Comparison of ENCODE assay signal across 18 mouse cellular contexts in the genomic region with DNA sequence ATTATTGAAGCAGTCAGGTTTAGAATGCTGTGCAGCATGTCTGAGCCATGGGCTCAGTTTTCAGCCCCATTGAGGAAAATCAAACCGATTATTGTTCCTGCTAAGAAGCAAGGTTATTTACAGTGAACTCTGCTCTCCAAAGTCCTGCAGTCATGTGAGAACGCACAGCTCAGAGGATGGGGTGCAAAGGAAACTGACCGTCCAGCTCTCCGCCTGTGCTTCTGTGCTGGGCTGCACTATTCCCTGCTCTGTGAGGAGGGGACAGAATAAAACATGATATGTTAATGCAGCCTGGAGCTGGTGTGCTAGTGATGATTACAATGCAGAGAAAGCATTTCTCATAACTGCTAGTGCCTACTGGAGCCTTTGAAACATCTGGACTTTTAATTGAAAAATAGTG.
A peak's percentile ranks its signal among the peaks of the same experiment; 100 is the strongest.
DNase-seq lines count a peak whose midpoint lies in the region; ATAC-seq and TF ChIP-seq lines count a peak whose summit lies in the region.
"Had no signal": no experiment of that assay in that cellular context is flagged by ENCODE, and none has a peak within 500 bp of the region (broad histone marks: within the 10 kb centered on the region; RNA-seq: fewer than 3 reads in every experiment).

No protein-coding gene starts in this region.

- DNase-seq in embryonic facial prominence, embryonic 11.5 days (ENCODE audit: low spot score), result peak; percentile 28
- DNase-seq in embryonic facial prominence, embryonic 10.5 days (ENCODE audit: low spot score), result no peak
- DNase-seq in liver, adult 2 months (ENCODE audit: extremely low read depth, low read depth, low spot score), result peak; percentile 51
- peak; percentile 35 for DNase-seq in yolk sac, embryonic 10.5 days (ENCODE audit: low spot score)
- no peak for DNase-seq in heart, postnatal 4 days
- no peak for DNase-seq in thymus, postnatal 10 days (ENCODE audit: low spot score in 2 of 2)
- DNase-seq: adrenal gland, postnatal 14 days; cerebellum, adult 9-10 months; gastrocnemius, postnatal 14 days; heart, postnatal 36 days; lung, adult 2 months; lung, postnatal 4 days had no signal

- H3K4me3 ChIP-seq in embryonic facial prominence, embryonic 11.5 days (ENCODE audit: low read depth, low read length), result no peak overlapping the region
- no peak overlapping the region for H3K4me3 ChIP-seq in embryonic facial prominence, embryonic 10.5 days
- H3K4me3 ChIP-seq in liver, adult 2 months (ENCODE audit: insufficient read depth, low read depth, low read length), result no peak overlapping the region
- no peak overlapping the region for H3K4me3 ChIP-seq in liver, embryonic 12.5 days
- H3K4me3 ChIP-seq in midbrain, embryonic 13.5 days (replicated peaks), result no peak overlapping the region
- H3K4me3 ChIP-seq: limb, embryonic 15.5 days; stomach, embryonic 15.5 days had no signal

- no peaks in the 10 kb centered on the region for H3K4me1 ChIP-seq in embryonic facial prominence, embryonic 11.5 days (ENCODE audit: control insufficient read depth, insufficient read depth, low read length)
- H3K4me1 ChIP-seq in embryonic facial prominence, embryonic 10.5 days, result peaks cover 27% of the 10 kb centered on the region
- peaks cover 11% of the 10 kb centered on the region; the same call in 1 of the 2 replicates for H3K4me1 ChIP-seq in liver, adult 2 months (ENCODE audit: control insufficient read depth, insufficient read depth, low read length)
- peaks cover 6% of the 10 kb centered on the region; the same call in 1 of the 2 replicates for H3K4me1 ChIP-seq in liver, embryonic 12.5 days
- peaks cover 43% of the 10 kb centered on the region for H3K4me1 ChIP-seq in midbrain, embryonic 13.5 days (replicated peaks)
- H3K4me1 ChIP-seq: limb, embryonic 15.5 days had no signal

- H3K9ac ChIP-seq in embryonic facial prominence, embryonic 11.5 days (replicated peaks; ENCODE audit: low read length), result no peak overlapping the region
- H3K9ac ChIP-seq in liver, adult 2 months (ENCODE audit: low read depth, low read length), result no peak overlapping the region
- H3K9ac ChIP-seq in liver, embryonic 12.5 days, result no peak overlapping the region
- H3K9ac ChIP-seq in midbrain, embryonic 13.5 days (replicated peaks), result 0 out of 2 replicates have a peak overlapping the region, but pooled peaks have one; percentile 46
- H3K9ac ChIP-seq: limb, embryonic 15.5 days; stomach, embryonic 15.5 days had no signal

- no peak for TF ChIP-seq CTCF in liver, adult 2 months (IDR thresholded peaks at IDR 0.05; ENCODE audit: low read depth, low read length)

- 38% methylated on average over 4 of the region's 4 CpGs for WGBS in embryonic facial prominence, embryonic 11.5 days
- 54% methylated on average over 4 of the region's 4 CpGs for WGBS in embryonic facial prominence, embryonic 10.5 days
- 65% methylated on average over 4 of the region's 4 CpGs for WGBS in liver, adult 2 months
- WGBS in liver, embryonic 12.5 days (ENCODE audit: insufficient replicate concordance), result 87% methylated on average over 4 of the region's 4 CpGs
- 24% methylated on average over 4 of the region's 4 CpGs for WGBS in midbrain, embryonic 13.5 days

- no peak for TF ChIP-seq POLR2A in liver, adult 2 months (IDR thresholded peaks at IDR 0.05; ENCODE audit: extremely low read depth, insufficient read depth, low read length)

- no peaks in the 10 kb centered on the region for H3K9me3 ChIP-seq in embryonic facial prominence, embryonic 11.5 days (replicated peaks; ENCODE audit: control insufficient read depth, low read length)
- H3K9me3 ChIP-seq in embryonic facial prominence, embryonic 10.5 days, result no peaks in the 10 kb centered on the region
- no peaks in the 10 kb centered on the region for H3K9me3 ChIP-seq in liver, embryonic 12.5 days (replicated peaks)
- H3K9me3 ChIP-seq in midbrain, embryonic 13.5 days, result no peaks in the 10 kb centered on the region
- H3K9me3 ChIP-seq: limb, embryonic 15.5 days; stomach, embryonic 15.5 days had no signal

- no peak overlapping the region for H3K4me2 ChIP-seq in embryonic facial prominence, embryonic 11.5 days (ENCODE audit: low read depth, low read length)
- no peak overlapping the region for H3K4me2 ChIP-seq in liver, embryonic 12.5 days
- H3K4me2 ChIP-seq in midbrain, embryonic 13.5 days (replicated peaks), result peak overlapping the region; percentile 27; the same call in 1 of the 2 replicates
- H3K4me2 ChIP-seq: heart, embryonic 11.5 days; limb, embryonic 15.5 days; stomach, embryonic 15.5 days had no signal

- no peaks in the 10 kb centered on the region for H3K27me3 ChIP-seq in embryonic facial prominence, embryonic 11.5 days (ENCODE audit: control insufficient read depth, insufficient read depth, low read length)
- no peaks in the 10 kb centered on the region for H3K27me3 ChIP-seq in embryonic facial prominence, embryonic 10.5 days (replicated peaks; ENCODE audit: low read depth, poor library complexity, severe bottlenecking)
- H3K27me3 ChIP-seq in liver, adult 2 months (ENCODE audit: control insufficient read depth, insufficient read depth, low read length), result no peaks in the 10 kb centered on the region
- no peaks in the 10 kb centered on the region for H3K27me3 ChIP-seq in liver, embryonic 12.5 days (replicated peaks)
- no peaks in the 10 kb centered on the region for H3K27me3 ChIP-seq in midbrain, embryonic 13.5 days
- H3K27me3 ChIP-seq: limb, embryonic 15.5 days; stomach, embryonic 15.5 days had no signal

- H3K79me2 ChIP-seq in liver, adult 2 months (ENCODE audit: control insufficient read depth, insufficient read depth, low read length), result peaks cover 14% of the 10 kb centered on the region; the same call in 1 of the 2 replicates

- no peak overlapping the region for H3K27ac ChIP-seq in embryonic facial prominence, embryonic 11.5 days (replicated peaks; ENCODE audit: low read depth, low read length)
- no peak overlapping the region for H3K27ac ChIP-seq in embryonic facial prominence, embryonic 10.5 days (replicated peaks)
- H3K27ac ChIP-seq in liver, adult 2 months (replicated peaks; ENCODE audit: insufficient read depth, low read depth, low read length), result no peak overlapping the region
- H3K27ac ChIP-seq in liver, embryonic 12.5 days, result no peak overlapping the region
- H3K27ac ChIP-seq in midbrain, embryonic 13.5 days, result peak overlapping the region; percentile 79
- H3K27ac ChIP-seq: kidney, postnatal 0 days; limb, embryonic 15.5 days; stomach, embryonic 15.5 days had no signal

- H3K36me3 ChIP-seq in embryonic facial prominence, embryonic 11.5 days (replicated peaks; ENCODE audit: control insufficient read depth, insufficient read depth, low read depth, low read length), result no peaks in the 10 kb centered on the region
- H3K36me3 ChIP-seq in embryonic facial prominence, embryonic 10.5 days (replicated peaks), result no peaks in the 10 kb centered on the region
- no peaks in the 10 kb centered on the region for H3K36me3 ChIP-seq in liver, adult 2 months (ENCODE audit: control insufficient read depth, insufficient read depth, low read length)
- H3K36me3 ChIP-seq in liver, embryonic 12.5 days, result no peaks in the 10 kb centered on the region
- no peaks in the 10 kb centered on the region for H3K36me3 ChIP-seq in midbrain, embryonic 13.5 days
- H3K36me3 ChIP-seq: limb, embryonic 15.5 days; stomach, embryonic 15.5 days had no signal

- no peak for ATAC-seq in embryonic facial prominence, embryonic 11.5 days (replicated peaks; ENCODE audit: insufficient number of reproducible peaks, low FRiP score, low TSS enrichment, low read depth)
- ATAC-seq in liver, embryonic 12.5 days, result no peak
- ATAC-seq in midbrain, embryonic 13.5 days, result peak; percentile 78

Comparison
In these comparisons a context has a peak if more than half of its experiments do, and no peak if none do; other contexts are left out.
1. DNase-seq: peak in embryonic facial prominence, embryonic 11.5 days (single experiment), liver, adult 2 months (single experiment) and yolk sac, embryonic 10.5 days (single experiment); none in embryonic facial prominence, embryonic 10.5 days (single experiment), heart, postnatal 4 days (single experiment) and thymus, postnatal 10 days (0 of 2).